ENCODE assay signal across 8 mouse cellular contexts in the genomic region with DNA sequence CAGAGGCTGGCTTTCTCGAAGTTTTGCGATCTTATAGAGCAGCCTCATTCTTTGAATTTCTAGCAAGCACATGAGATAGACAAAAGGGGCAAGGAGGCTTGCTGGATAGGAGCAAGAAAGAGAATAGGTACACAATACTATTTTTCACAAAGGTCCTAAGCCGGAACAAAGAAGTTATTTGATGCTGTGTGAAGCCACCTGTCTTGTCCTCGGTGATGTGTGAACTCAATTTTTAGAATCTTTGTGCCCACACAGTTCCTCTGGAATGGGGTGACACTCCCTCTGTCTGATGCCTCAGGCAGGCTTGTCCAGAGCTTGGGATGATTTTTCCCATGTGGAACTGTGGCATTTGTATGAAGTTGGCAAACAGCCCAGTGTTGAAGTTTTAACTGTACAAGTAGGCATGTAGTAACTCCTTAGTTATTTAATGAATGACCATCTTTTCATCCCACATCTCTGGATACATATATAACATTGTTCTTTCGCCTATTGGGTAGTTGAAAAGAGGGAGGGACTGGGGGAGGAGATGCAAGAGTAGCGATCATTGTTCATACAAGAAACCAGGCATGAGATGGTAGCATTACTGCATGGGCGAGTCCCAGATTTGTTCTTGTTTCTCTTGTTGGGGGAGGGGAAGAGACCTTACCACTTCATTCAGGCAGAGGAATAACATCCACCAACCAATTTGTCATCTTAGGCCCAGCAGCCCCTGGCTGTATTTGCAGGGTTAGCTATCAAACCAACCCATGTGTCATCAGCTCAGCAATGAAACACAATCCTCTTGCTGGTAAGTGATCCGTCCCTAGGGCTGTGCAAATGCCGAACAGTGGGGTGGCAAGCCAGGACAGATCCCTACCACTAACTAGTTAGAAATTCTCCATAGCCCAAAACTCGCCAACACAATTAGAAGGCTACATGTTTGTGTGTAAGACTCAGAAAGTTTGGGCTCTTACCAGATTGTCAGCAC.
DNase-seq lines count a peak whose midpoint lies in the region; ATAC-seq lines count a peak whose summit lies in the region.

No protein-coding gene starts in this region.

- 0 out of 2 replicates have a peak, but pooled peaks have one; percentile 11 for ATAC-seq in forebrain, embryonic 16.5 days
- ATAC-seq in limb, embryonic 13.5 days (ENCODE audit: low FRiP score, low read depth), result no peak

- DNase-seq in embryo, embryonic 10 days (ENCODE audit: low spot score), result peak; percentile 41
- no peak for DNase-seq in embryo, embryonic 9.5 days (ENCODE audit: extremely low spot score)
- DNase-seq in 3T3-L1 (ENCODE audit: low read depth, low spot score) (peak; percentile 69), MN1 (ENCODE audit: low spot score) (no peak)
- DNase-seq in right cerebral cortex, postnatal 36 days (ENCODE audit: low spot score in 2 of 2), result no peak
- no peak for DNase-seq in layer of hippocampus, adult 18-20 months (ENCODE audit: low spot score in 2 of 2)

- 20% methylated on average over 10 of the region's 10 CpGs for WGBS in forebrain, embryonic 16.5 days
- 48% methylated on average over 10 of the region's 10 CpGs for WGBS in limb, embryonic 13.5 days

- no peaks in the 10 kb centered on the region for H3K9me3 ChIP-seq in forebrain, embryonic 16.5 days (ENCODE audit: control insufficient read depth, low read length)
- H3K9me3 ChIP-seq in limb, embryonic 13.5 days, result no peaks in the 10 kb centered on the region

- peak overlapping the region; percentile 59 for H3K4me2 ChIP-seq in forebrain, embryonic 16.5 days (ENCODE audit: low read length)
- peak overlapping the region; percentile 68 for H3K4me2 ChIP-seq in limb, embryonic 13.5 days (replicated peaks)

- peak overlapping the region; percentile 53; the same call in 1 of the 2 replicates for H3K9ac ChIP-seq in forebrain, embryonic 16.5 days (replicated peaks; ENCODE audit: low read depth, low read length)
- H3K9ac ChIP-seq in limb, embryonic 13.5 days, result peak overlapping the region; percentile 61

- H3K27me3 ChIP-seq in forebrain, embryonic 16.5 days (replicated peaks; ENCODE audit: control insufficient read depth, insufficient read depth, low read length), result no peaks in the 10 kb centered on the region; the same call in 1 of the 2 replicates
- peaks cover 29% of the 10 kb centered on the region for H3K27me3 ChIP-seq in limb, embryonic 13.5 days

- H3K4me3 ChIP-seq in forebrain, embryonic 16.5 days (replicated peaks; ENCODE audit: low read length), result peak overlapping the region; percentile 62
- peak overlapping the region; percentile 55 for H3K4me3 ChIP-seq in limb, embryonic 13.5 days

- H3K36me3 ChIP-seq in forebrain, embryonic 16.5 days (ENCODE audit: control insufficient read depth, insufficient read depth), result no peaks in the 10 kb centered on the region
- H3K36me3 ChIP-seq in limb, embryonic 13.5 days, result no peaks in the 10 kb centered on the region

- H3K27ac ChIP-seq in forebrain, embryonic 16.5 days (ENCODE audit: low read length), result peak overlapping the region; percentile 23
- H3K27ac ChIP-seq in limb, embryonic 13.5 days, result peak overlapping the region; percentile 48; the same call in 1 of the 2 replicates

- H3K4me1 ChIP-seq in forebrain, embryonic 16.5 days (replicated peaks; ENCODE audit: control insufficient read depth, insufficient read depth, low read length), result peaks cover 9% of the 10 kb centered on the region
- peaks cover 8% of the 10 kb centered on the region for H3K4me1 ChIP-seq in limb, embryonic 13.5 days

Comparison
In these comparisons a context has a peak if more than half of its experiments do, and no peak if none do; other contexts are left out.
1. DNase-seq: peak in embryo, embryonic 10 days (single experiment) and 3T3-L1 (single experiment); none in embryo, embryonic 9.5 days (single experiment), right cerebral cortex, postnatal 36 days (0 of 2), MN1 (single experiment) and layer of hippocampus, adult 18-20 months (0 of 2).